Mouse (Mus musculus): ENCODE measurements at regions not wholly inside any gene's neighbourhood (a gene's known extent, or its start where the extent isn't known, plus 50 kb on each side); places are given as distances from the start of the nearest gene placed in this dataset.

GRCm38 (mm10) chr2:78392425-78392824 lies 446.2 kb upstream of the Cwc22 start:
- TF ChIP-seq EP300 (IDR thresholded peaks at IDR 0.05; ENCODE audit: low read length) (no peak), RAD21 (IDR thresholded peaks at IDR 0.05; ENCODE audit: low read depth, low read length) (no peak), POLR2A (IDR thresholded peaks at IDR 0.05; ENCODE audit: low read depth, low read length) (no peak), UBTF (IDR thresholded peaks at IDR 0.05; ENCODE audit: low read depth, low read length) (no peak), CTCF (conservative IDR thresholded peaks at IDR 0.05 in 1 of 2, IDR thresholded peaks at IDR 0.05 in 1 of 2; ENCODE audit: low read depth in 2 of 2, low read length in 2 of 2) (no peak), KAT2A (IDR thresholded peaks at IDR 0.05; ENCODE audit: insufficient replicate concordance, low read length) (no peak), JUND (conservative IDR thresholded peaks at IDR 0.05; ENCODE audit: low read depth, low read length) (no peak), ELF1 (IDR thresholded peaks at IDR 0.05; ENCODE audit: low read depth, low read length) (no peak)
